Mouse (Mus musculus) neural tube, embryonic 14.5 days (tissue): ENCODE measurements at regions not wholly inside any gene's neighbourhood (a gene's known extent, or its start where the extent isn't known, plus 50 kb on each side); places are given as distances from the start of the nearest gene placed in this dataset.
A peak's percentile ranks its signal among the peaks of the same experiment; 100 is the strongest.

Experiments used
- ATAC-seq: fragments of 200-750 bp; cut with Nextera tagmentation; 2 replicates; pipeline ENCODE4 v1.8.0; 2017; ENCODE audit warnings: low read depth, mild to moderate bottlenecking, moderate TSS enrichment, moderate library complexity
- H3K27ac ChIP-seq: fragments of 300-500 bp; sonication (generic); 2 replicates; pipeline ENCODE4 v1.5.1; 2014; ENCODE audit warnings: low read depth, mild to moderate bottlenecking, control low read depth, low read length, moderate library complexity, mixed read lengths
- H3K27me3 ChIP-seq: fragments of 300-500 bp; sonication (generic); 2 replicates; pipeline ENCODE4 v1.6.1; 2014; ENCODE audit warnings: low read length; ENCODE audit not compliant: control insufficient read depth, insufficient read depth
- H3K36me3 ChIP-seq: fragments of 300-500 bp; sonication (generic); 2 replicates; pipeline ENCODE4 v1.6.1; 2014; ENCODE audit warnings: low read length, mixed read lengths; ENCODE audit not compliant: control insufficient read depth, insufficient read depth
- H3K4me1 ChIP-seq: fragments of 300-500 bp; sonication (generic); 2 replicates; pipeline ENCODE4 v1.6.1; 2014; ENCODE audit warnings: low read length; ENCODE audit not compliant: control insufficient read depth, insufficient read depth
- H3K4me2 ChIP-seq: fragments of 300-500 bp; sonication (generic); 2 replicates; pipeline ENCODE4 v1.6.1; 2014; ENCODE audit warnings: mild to moderate bottlenecking, low read depth, low read length, control low read depth
- H3K4me3 ChIP-seq: fragments of 300-500 bp; sonication (generic); 2 replicates; pipeline ENCODE4 v1.5.1; 2014; ENCODE audit warnings: low read depth, low read length, control low read depth, mixed read lengths
- H3K9ac ChIP-seq: fragments of 300-500 bp; sonication (generic); replicated peaks from 2 replicates; pipeline ENCODE4 v1.6.1; 2014; ENCODE audit warnings: low read depth, mild to moderate bottlenecking, control low read depth, low read length, mixed read lengths
- H3K9me3 ChIP-seq: fragments of 300-500 bp; sonication (generic); 2 replicates; pipeline ENCODE4 v1.6.1; 2016; ENCODE audit warnings: low read length; ENCODE audit not compliant: control insufficient read depth
- WGBS: fragments of 180-500 bp; shearing (Covaris S2); extraction: QIAGEN DNeasy Blood & Tissue Kit; methylation state at CpG from one replicate; pipeline ENCODE4 v1.1.7; 2014; 5-methylcytosine and 5-hydroxymethylcytosine counted together

DNA sequence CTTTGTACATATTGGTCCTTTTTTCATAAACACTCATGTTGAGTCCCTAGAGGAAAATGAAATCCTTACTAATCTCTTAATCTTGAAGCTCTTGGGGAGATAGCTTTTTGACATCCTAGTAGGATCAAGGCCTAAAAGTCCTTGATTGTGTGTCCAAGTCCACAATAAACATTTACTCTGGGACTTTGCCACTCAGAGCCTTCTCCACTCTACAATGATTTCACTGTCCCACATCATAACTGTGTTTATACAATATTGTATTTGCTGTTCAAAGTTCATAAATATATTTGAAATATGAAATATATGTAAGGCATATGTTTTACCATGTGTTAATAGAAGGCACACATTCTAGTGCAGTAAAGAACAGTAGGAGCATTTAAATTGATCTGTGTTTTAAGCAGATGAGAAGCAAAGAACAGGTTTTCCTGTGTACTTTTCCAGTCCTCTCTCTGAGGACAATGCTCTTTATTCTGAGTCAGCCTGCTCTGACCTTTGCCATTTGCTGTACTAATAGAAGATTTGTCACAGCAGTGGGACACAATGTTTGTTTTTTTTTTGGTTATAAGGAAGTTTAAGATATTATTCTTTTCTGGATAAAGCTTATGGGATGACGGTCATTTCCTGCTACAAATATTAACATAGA lies 130.7 kb upstream of the Gprin3 start:
- no peak overlapping the region for H3K4me3 ChIP-seq
- no peaks in the 10 kb centered on the region for H3K9me3 ChIP-seq
- WGBS, result 81% methylated on average over 1 of the region's 1 CpGs
- H3K4me1 ChIP-seq, result no peaks in the 10 kb centered on the region
- H3K27me3 ChIP-seq, result no peaks in the 10 kb centered on the region
- H3K9ac ChIP-seq, result no peak overlapping the region
- no peak for ATAC-seq
- no peak overlapping the region for H3K4me2 ChIP-seq
- no peaks in the 10 kb centered on the region for H3K36me3 ChIP-seq
- no peak overlapping the region for H3K27ac ChIP-seq

DNA sequence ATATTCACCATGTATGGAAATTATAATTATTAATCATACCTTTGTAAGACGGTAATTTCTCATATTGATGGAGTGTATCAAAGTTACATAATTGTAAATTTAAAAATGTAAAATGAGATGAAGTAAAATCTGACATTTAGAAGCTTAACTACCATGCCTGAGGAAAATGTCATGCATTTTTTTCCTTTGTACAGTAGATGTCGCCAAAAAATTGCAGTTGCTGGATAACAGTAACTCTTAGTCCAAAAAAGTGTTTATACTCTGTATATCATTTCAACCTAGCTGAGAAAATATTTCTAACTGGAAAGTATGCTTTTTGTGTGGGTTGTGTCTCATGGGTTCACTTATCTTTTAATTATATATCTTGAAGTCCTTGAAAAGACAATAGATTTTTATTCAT lies 110.9 kb upstream of the Gprin3 start:
- Histone ChIP-seq H3K4me3 (no peak overlapping the region), H3K9ac (no peak overlapping the region), H3K36me3 (no peaks in the 10 kb centered on the region), H3K9me3 (no peaks in the 10 kb centered on the region), H3K4me1 (no peaks in the 10 kb centered on the region), H3K4me2 (no peak overlapping the region), H3K27ac (no peak overlapping the region), H3K27me3 (no peaks in the 10 kb centered on the region)
- 65% methylated on average over 2 of the region's 2 CpGs for WGBS
- no peak for ATAC-seq

DNA sequence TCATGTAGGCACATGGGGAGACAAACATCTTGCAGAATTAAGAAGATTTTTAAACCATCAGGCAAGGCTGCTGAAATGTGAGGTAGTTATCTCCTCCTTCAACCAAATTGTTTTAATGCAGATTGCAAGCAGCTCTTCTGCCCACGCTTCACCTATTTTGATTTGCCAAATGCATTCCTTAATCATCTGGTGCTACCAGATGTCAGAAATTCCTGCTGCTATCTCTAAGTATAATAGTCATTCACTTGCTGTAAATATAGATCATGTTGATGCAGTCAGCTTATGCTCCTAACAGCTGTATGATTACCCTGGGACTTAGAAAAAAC lies 98.8 kb upstream of the Gprin3 start:
- Histone ChIP-seq H3K4me2 (no peak overlapping the region), H3K9ac (no peak overlapping the region), H3K4me1 (no peaks in the 10 kb centered on the region), H3K36me3 (no peaks in the 10 kb centered on the region), H3K4me3 (no peak overlapping the region), H3K27me3 (no peaks in the 10 kb centered on the region), H3K9me3 (no peaks in the 10 kb centered on the region), H3K27ac (no peak overlapping the region)
- WGBS, result 68% methylated on average over 1 of the region's 1 CpGs
- no peak for ATAC-seq

DNA sequence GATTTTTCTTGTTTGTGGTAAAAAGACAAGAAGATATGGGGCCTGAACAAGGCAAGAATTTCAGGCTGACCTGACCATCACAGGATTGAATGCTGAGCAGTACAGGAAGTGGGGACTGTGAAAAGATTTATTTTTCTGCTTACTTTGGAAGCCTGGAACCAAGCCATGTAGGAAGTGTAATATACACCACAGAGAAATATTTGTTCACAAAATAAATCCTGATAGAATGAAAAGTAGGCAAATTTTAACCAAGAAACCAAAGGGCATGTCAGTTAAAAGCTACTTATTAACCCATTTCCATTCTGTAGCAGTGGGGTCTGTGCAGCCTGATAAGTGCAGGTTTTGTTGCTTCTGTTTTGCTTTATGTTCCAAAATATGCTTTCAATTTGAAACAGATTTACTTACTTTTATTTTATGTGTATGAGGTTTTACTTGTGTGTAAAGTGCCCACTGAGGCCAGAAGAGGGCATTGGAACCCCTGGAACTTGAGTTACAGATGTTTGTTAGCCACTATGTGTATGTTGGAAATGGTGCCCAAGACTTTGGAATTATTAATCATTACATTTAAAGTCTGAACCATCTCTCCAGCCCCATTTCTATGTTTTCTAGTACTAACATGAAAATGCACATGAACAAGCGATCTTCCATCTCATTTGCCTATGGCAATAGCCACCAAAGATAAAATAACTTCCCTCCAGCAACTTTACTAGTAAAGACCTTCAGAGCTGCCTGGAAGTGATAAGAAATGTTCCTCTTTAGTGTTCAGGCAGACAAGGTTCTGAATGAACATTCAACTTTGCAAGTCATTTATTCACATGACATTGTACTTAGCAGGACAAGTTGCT lies 98.2 kb upstream of the Gprin3 start:
- Histone ChIP-seq H3K36me3 (no peaks in the 10 kb centered on the region), H3K27me3 (no peaks in the 10 kb centered on the region), H3K4me1 (no peaks in the 10 kb centered on the region), H3K9ac (no peak overlapping the region), H3K9me3 (no peaks in the 10 kb centered on the region), H3K27ac (no peak overlapping the region), H3K4me2 (no peak overlapping the region), H3K4me3 (no peak overlapping the region)
- ATAC-seq, result no peak
- 97% methylated on average over 1 of the region's 1 CpGs for WGBS

DNA sequence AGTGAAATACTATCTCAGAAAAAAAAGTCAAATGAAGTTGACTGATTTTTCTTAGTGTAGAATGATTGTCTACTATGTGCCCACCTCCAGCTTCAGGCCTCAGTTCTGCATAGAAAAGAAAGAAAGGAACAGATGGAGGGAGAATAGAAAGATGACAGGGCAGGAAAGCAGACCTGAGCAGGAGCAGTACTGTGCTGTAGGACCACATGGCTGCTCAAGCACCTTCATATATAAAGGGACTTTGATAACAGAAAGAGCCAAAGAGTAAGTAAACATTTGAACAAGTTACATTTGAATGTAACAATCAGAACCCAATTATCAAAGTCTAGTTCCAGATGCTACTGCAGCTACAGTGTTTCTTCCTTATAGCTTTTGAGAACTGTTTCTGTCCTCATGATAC lies 96.9 kb upstream of the Gprin3 start:
- Histone ChIP-seq H3K9me3 (no peaks in the 10 kb centered on the region), H3K27ac (no peak overlapping the region), H3K27me3 (no peaks in the 10 kb centered on the region), H3K4me3 (no peak overlapping the region), H3K36me3 (no peaks in the 10 kb centered on the region), H3K4me2 (no peak overlapping the region), H3K4me1 (no peaks in the 10 kb centered on the region), H3K9ac (no peak overlapping the region)
- no peak for ATAC-seq

DNA sequence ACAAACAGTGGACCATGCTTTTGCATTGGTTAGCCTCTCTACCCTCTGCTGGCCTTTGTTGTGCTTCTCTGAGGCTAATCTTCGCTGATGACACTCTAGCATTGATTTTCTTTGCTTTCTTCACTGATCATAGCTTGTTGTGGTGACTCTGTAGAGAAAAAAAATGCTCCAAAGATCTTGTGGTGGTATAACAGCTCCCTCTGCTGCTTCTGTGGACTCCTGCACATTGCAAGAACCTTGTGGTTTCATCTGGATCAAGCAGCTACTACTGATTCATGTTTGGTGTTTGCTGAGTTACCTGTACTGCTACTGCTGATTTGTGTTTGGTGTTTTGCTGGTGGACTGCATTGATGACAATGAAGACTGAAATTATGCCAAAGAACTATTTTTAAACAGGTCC lies 74.7 kb upstream of the Gprin3 start:
- WGBS, result 58% methylated on average over 1 of the region's 1 CpGs
- H3K9me3 ChIP-seq, result no peaks in the 10 kb centered on the region
- no peaks in the 10 kb centered on the region for H3K36me3 ChIP-seq
- no peaks in the 10 kb centered on the region for H3K4me1 ChIP-seq
- H3K4me3 ChIP-seq, result no peak overlapping the region
- no peak overlapping the region for H3K4me2 ChIP-seq
- no peak for ATAC-seq
- no peaks in the 10 kb centered on the region for H3K27me3 ChIP-seq
- no peak overlapping the region for H3K9ac ChIP-seq
- no peak overlapping the region for H3K27ac ChIP-seq

DNA sequence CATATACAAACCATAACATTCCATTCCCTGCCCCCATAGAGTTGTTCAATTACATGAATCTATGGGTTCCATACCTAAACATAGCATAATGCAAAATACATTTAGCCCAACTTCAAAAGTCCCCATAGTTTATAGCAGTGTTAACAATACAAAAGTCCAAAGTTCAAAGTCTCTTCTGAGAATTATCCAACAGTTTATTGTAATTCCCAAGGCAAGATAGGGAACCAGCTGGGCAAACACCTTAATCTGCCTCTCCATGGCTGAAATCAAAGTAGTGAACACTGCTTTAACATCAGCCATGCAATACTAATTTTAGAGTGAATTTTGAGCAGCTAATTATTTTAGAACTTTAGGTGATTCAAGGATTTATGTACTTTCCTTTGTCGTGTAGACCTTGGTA lies 72.7 kb upstream of the Gprin3 start:
- Histone ChIP-seq H3K27me3 (no peaks in the 10 kb centered on the region), H3K9me3 (no peaks in the 10 kb centered on the region), H3K4me3 (no peak overlapping the region), H3K4me2 (no peak overlapping the region), H3K9ac (no peak overlapping the region), H3K27ac (no peak overlapping the region), H3K4me1 (no peaks in the 10 kb centered on the region), H3K36me3 (no peaks in the 10 kb centered on the region)
- no peak for ATAC-seq
- WGBS, result 67% methylated on average over 1 of the region's 1 CpGs

DNA sequence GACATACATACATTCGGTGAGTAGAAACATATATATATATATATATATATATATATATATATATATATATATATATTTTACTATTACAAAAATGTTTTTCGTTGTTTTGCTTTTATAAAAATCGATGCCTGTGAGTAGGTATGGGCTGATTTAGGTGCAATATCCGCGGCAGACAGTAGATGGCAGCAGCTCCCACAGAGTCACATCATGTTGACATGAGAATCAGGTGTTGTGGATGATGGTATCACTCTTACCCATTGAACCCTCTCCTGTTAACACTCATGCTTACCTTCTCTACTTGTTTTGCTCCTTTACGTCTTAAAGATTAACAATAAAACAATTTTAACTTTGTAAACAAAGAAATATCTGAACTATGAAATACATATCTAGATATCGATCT lies 72.0 kb upstream of the Gprin3 start:
- Histone ChIP-seq H3K27me3 (no peaks in the 10 kb centered on the region), H3K36me3 (no peaks in the 10 kb centered on the region), H3K9ac (no peak overlapping the region), H3K4me3 (no peak overlapping the region), H3K4me2 (no peak overlapping the region), H3K4me1 (no peaks in the 10 kb centered on the region), H3K27ac (no peak overlapping the region), H3K9me3 (no peaks in the 10 kb centered on the region)
- 41% methylated on average over 7 of the region's 7 CpGs for WGBS
- peak; percentile 61; the same call in 1 of the 2 replicates for ATAC-seq

DNA sequence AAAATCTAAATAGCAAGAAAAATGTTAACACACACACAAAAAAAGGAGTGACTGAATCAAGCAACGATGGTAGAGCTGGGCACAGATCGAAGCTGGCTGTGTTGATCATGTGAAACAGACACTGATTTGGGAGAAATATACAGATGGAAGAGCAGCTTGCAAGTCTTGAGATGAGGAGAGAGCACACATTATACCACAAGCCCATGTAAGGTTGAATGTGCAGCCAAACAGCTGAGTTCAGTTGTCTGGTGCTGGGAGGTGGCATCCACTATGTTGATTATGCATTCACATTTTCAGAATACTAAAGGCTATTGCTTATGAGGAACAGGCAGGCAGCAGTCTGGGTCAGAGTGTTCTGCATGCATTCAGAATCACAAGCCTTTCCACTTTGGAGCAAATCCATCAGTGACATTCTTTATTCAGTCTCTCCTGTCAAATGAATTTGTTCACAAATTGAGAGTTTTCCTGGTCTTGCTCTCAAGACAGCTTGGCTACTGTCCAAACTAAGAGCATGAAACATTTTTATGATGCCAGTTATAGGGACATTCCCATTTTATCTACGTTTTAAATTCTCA lies 63.0 kb upstream of the Gprin3 start:
- WGBS, result 75% methylated on average over 3 of the region's 3 CpGs

More for the DNA sequence above, 63.0 kb upstream of the Gprin3 start:
- H3K9ac ChIP-seq, result no peak overlapping the region
- no peaks in the 10 kb centered on the region for H3K36me3 ChIP-seq
- H3K27ac ChIP-seq, result no peak overlapping the region
- H3K4me3 ChIP-seq, result no peak overlapping the region
- no peaks in the 10 kb centered on the region for H3K9me3 ChIP-seq
- no peaks in the 10 kb centered on the region for H3K27me3 ChIP-seq
- no peak for ATAC-seq
- no peak overlapping the region for H3K4me2 ChIP-seq
- H3K4me1 ChIP-seq, result no peaks in the 10 kb centered on the region
